Mouse (Mus musculus): ENCODE data around the gene Gm2056.
"Not testable (repeated sequence)": the region's sequence is repeated elsewhere in the genome, so short reads cannot be mapped to it uniquely, and the experiment has no call there.

Gm2056 gene

GRCm38 (mm10) chr12:88026704-88027103 lies at the start of gene Gm2056:
Gene Gm2056, plus strand, starts transcription at chr12:88027004.
- DNase-seq (ENCODE audit: extremely low read depth, low read depth) = not testable (repeated sequence)

- DNase-seq (ENCODE audit: extremely low read depth, low read depth) = not testable (repeated sequence)
Observed at GRCm38 (mm10) chr12:87984000-87984399, 42.8 kb upstream of the Gm2056 start.

- DNase-seq (ENCODE audit: extremely low read depth, low read depth) = not testable (repeated sequence)
Observed at GRCm38 (mm10) chr12:88004118-88004517, 22.7 kb upstream of the Gm2056 start.

GRCm38 (mm10) chr12:88011548-88011947 lies 15.3 kb upstream of the Gm2056 start, which contains the start of gene Gm2075:
Gene Gm2075, plus strand, starts transcription at chr12:88011848.
- DNase-seq (ENCODE audit: extremely low read depth, low read depth) = not testable (repeated sequence)

GRCm38 (mm10) chr12:88018671-88019070 lies 8.1 kb upstream of the Gm2056 start, which contains the start of gene Gm6803:
Gene Gm6803, minus strand, starts transcription at chr12:88018771.
- DNase-seq (ENCODE audit: extremely low read depth, low read depth) = not testable (repeated sequence)

GRCm38 (mm10) chr12:88032250-88032649 lies 5.4 kb downstream of the Gm2056 start:
- not testable (repeated sequence) for DNase-seq (ENCODE audit: extremely low read depth, low read depth)

- DNase-seq (ENCODE audit: extremely low read depth, low read depth) = not testable (repeated sequence)
Observed at GRCm38 (mm10) chr12:88039062-88039461, 12.3 kb downstream of the Gm2056 start.

- DNase-seq (ENCODE audit: extremely low read depth, low read depth) = not testable (repeated sequence)
Observed at GRCm38 (mm10) chr12:88039703-88040102, 12.9 kb downstream of the Gm2056 start.

- not testable (repeated sequence) for DNase-seq (ENCODE audit: extremely low read depth, low read depth)
Observed at GRCm38 (mm10) chr12:88045226-88045625, 18.4 kb downstream of the Gm2056 start.

All from MEL-GATA-1-ER (cell line).